Mouse (Mus musculus) heart, embryonic 14.5 days (tissue): Measurements from ENCODE around the gene Vps8. TPM values are rescaled to one million over a fixed set of nuclear protein-coding genes. Genes with fewer than 3 reads are reported as not detected.

ENCODE experiments used
- ATAC-seq: fragments of 200-750 bp; cut with Nextera tagmentation; 2 replicates; pipeline ENCODE4 v1.8.0; 2017; ENCODE audit warnings: low read depth, moderate TSS enrichment; ENCODE audit not compliant: insufficient number of reproducible peaks, insufficient read depth, low FRiP score
- H3K27ac ChIP-seq, 2 experiments: fragments of 200-500 bp in 1 of 2; fragments of 300-500 bp in 1 of 2; sonication (generic) in 1 of 2; replicated peaks in 1 of 2; 2 replicates each; pipeline ENCODE4 v1.5.1; 2012 to 2014; ENCODE audit warnings: low read depth in 2 of 2, low read length in 2 of 2, control low read depth in 1 of 2, mild to moderate bottlenecking in 1 of 2, mixed read lengths in 1 of 2; ENCODE audit not compliant: control insufficient read depth in 1 of 2, insufficient read depth in 1 of 2
- H3K27me3 ChIP-seq: fragments of 300-500 bp; sonication (generic); 2 replicates; pipeline ENCODE4 v1.6.1; 2014; ENCODE audit warnings: mild to moderate bottlenecking, low read length, control low read depth; ENCODE audit not compliant: control insufficient read depth, insufficient read depth
- H3K36me3 ChIP-seq: fragments of 300-500 bp; sonication (generic); 2 replicates; pipeline ENCODE4 v1.6.1; 2014; ENCODE audit warnings: mild to moderate bottlenecking, control low read depth, low read length, mixed read lengths; ENCODE audit not compliant: control insufficient read depth, insufficient read depth
- H3K4me1 ChIP-seq, 2 experiments: fragments of 200-500 bp in 1 of 2; fragments of 300-500 bp in 1 of 2; sonication (generic) in 1 of 2; 2 replicates each; pipeline ENCODE4 v1.6.1; 2012 to 2014; ENCODE audit warnings: low read length in 2 of 2, control low read depth in 1 of 2, mixed read lengths in 1 of 2; ENCODE audit not compliant: control insufficient read depth in 2 of 2, insufficient read depth in 2 of 2
- H3K4me2 ChIP-seq: fragments of 300-500 bp; sonication (generic); 2 replicates; pipeline ENCODE4 v1.6.1; 2014; ENCODE audit warnings: mild to moderate bottlenecking, low read length
- H3K4me3 ChIP-seq, 2 experiments: fragments of 200-500 bp in 1 of 2; fragments of 300-500 bp in 1 of 2; sonication (generic) in 1 of 2; 2 replicates each; pipeline ENCODE4 v1.5.1; 2012 to 2014; ENCODE audit warnings: low read length in 2 of 2, mild to moderate bottlenecking in 2 of 2, control low read depth in 1 of 2, low read depth in 1 of 2, moderate library complexity in 1 of 2; ENCODE audit not compliant: control insufficient read depth in 1 of 2, insufficient read depth in 1 of 2
- H3K9ac ChIP-seq: fragments of 300-500 bp; sonication (generic); 2 replicates; pipeline ENCODE4 v1.6.1; 2014; ENCODE audit warnings: mild to moderate bottlenecking, low read length
- H3K9me3 ChIP-seq: fragments of 300-500 bp; sonication (generic); 2 replicates; pipeline ENCODE4 v1.6.1; 2016; ENCODE audit warnings: low read length, control low read depth; ENCODE audit not compliant: control insufficient read depth
- WGBS: fragments of 180-500 bp; shearing (Covaris S2); extraction: QIAGEN DNeasy Blood & Tissue Kit; methylation state at CpG from one replicate; pipeline ENCODE4 v1.1.7; 2014; 5-methylcytosine and 5-hydroxymethylcytosine counted together
- polyA plus RNA-seq: library from polyadenylated mRNA; unstranded; fragments of >200 nt; fragmentation: Nextera tagmentation; extraction: Ambion mirVana; gene quantifications from 2 replicates; pipeline ENCODE4 v1.2.1, GENCODE M21; 2014

Vps8 gene
- polyA plus RNA-seq, 1 experiment from 2014 or later = 27.7 TPM

- H3K4me2 ChIP-seq = no peak overlapping the region
- 64% methylated on average over 5 of the region's 5 CpGs for WGBS
- no peak overlapping the region for H3K4me3 ChIP-seq
- no peak for ATAC-seq
- H3K27ac ChIP-seq = peak overlapping the region; percentile 76 to 84
- H3K27me3 ChIP-seq = no peaks in the 10 kb centered on the region
- H3K9ac ChIP-seq = no peak overlapping the region
- H3K36me3 ChIP-seq = no peaks in the 10 kb centered on the region
- H3K4me1 ChIP-seq = peaks cover 17 to 24% of the 10 kb centered on the region in 2 experiments
- no peaks in the 10 kb centered on the region for H3K9me3 ChIP-seq
Measured at GRCm38 (mm10) chr16:21607651-21608040, 184.7 kb downstream of the Vps8 start.

- no peaks in the 10 kb centered on the region for H3K27me3 ChIP-seq
- ATAC-seq = peak; percentile 81
- H3K4me2 ChIP-seq = no peak overlapping the region
- WGBS = 30% methylated on average over 10 of the region's 10 CpGs
- H3K9me3 ChIP-seq = no peaks in the 10 kb centered on the region
- H3K4me1 ChIP-seq = peaks cover 17 to 24% of the 10 kb centered on the region in 2 experiments
- no peak overlapping the region; the same call in 1 of the 2 replicates for H3K9ac ChIP-seq
- peak overlapping the region; percentile 76 to 84 for H3K27ac ChIP-seq
- no peaks in the 10 kb centered on the region for H3K36me3 ChIP-seq
- no peak overlapping the region for H3K4me3 ChIP-seq
Measured at GRCm38 (mm10) chr16:21608176-21608865, 185.4 kb downstream of the Vps8 start.

GRCm38 (mm10) chr16:21610473-21610872, 187.6 kb downstream of the Vps8 start:
- Histone ChIP-seq H3K27ac (no peak overlapping the region), H3K36me3 (no peaks in the 10 kb centered on the region), H3K27me3 (no peaks in the 10 kb centered on the region), H3K9ac (no peak overlapping the region), H3K4me1 (peaks cover 17 to 24% of the 10 kb centered on the region in 2 experiments), H3K9me3 (no peaks in the 10 kb centered on the region), H3K4me2 (no peak overlapping the region), H3K4me3 (no peak overlapping the region)
- 87% methylated on average over 4 of the region's 4 CpGs for WGBS
- ATAC-seq = no peak

GRCm38 (mm10) chr16:21615802-21616201, 192.9 kb downstream of the Vps8 start:
- peaks cover 4% of the 10 kb centered on the region; the same call in 1 of the 2 replicates for H3K9me3 ChIP-seq
- H3K4me1 ChIP-seq = peaks cover 0 to 10% of the 10 kb centered on the region in 2 experiments; a peak in 1 of 4 replicates
- no peaks in the 10 kb centered on the region for H3K27me3 ChIP-seq
- ATAC-seq = no peak
- WGBS = 67% methylated on average over 7 of the region's 7 CpGs
- no peaks in the 10 kb centered on the region for H3K36me3 ChIP-seq
- no peak overlapping the region for H3K4me2 ChIP-seq
- H3K27ac ChIP-seq = no peak overlapping the region
- H3K9ac ChIP-seq = no peak overlapping the region
- no peak overlapping the region for H3K4me3 ChIP-seq

GRCm38 (mm10) chr16:21620630-21621029, 197.7 kb downstream of the Vps8 start:
- Histone ChIP-seq H3K9ac (no peak overlapping the region), H3K27me3 (no peaks in the 10 kb centered on the region), H3K4me2 (no peak overlapping the region), H3K27ac (no peak overlapping the region), H3K4me1 (peaks cover 0 to 10% of the 10 kb centered on the region in 2 experiments; a peak in 1 of 4 replicates), H3K36me3 (no peaks in the 10 kb centered on the region), H3K4me3 (no peak overlapping the region), H3K9me3 (peaks cover 4% of the 10 kb centered on the region; the same call in 1 of the 2 replicates)
- WGBS = 67% methylated on average over 2 of the region's 2 CpGs
- no peak for ATAC-seq

- Histone ChIP-seq H3K4me3 (no peak overlapping the region), H3K36me3 (no peaks in the 10 kb centered on the region), H3K4me1 (peaks cover 0 to 9% of the 10 kb centered on the region in 2 experiments; a peak in 3 of 4 replicates), H3K27me3 (no peaks in the 10 kb centered on the region), H3K27ac (no peak overlapping the region), H3K9me3 (no peaks in the 10 kb centered on the region), H3K9ac (no peak overlapping the region), H3K4me2 (no peak overlapping the region)
- ATAC-seq = no peak
- 80% methylated on average over 6 of the region's 6 CpGs for WGBS
Measured at GRCm38 (mm10) chr16:21625784-21626634, 203.1 kb downstream of the Vps8 start.

GRCm38 (mm10) chr16:21627248-21627647, 204.3 kb downstream of the Vps8 start:
- Histone ChIP-seq H3K27me3 (no peaks in the 10 kb centered on the region), H3K36me3 (no peaks in the 10 kb centered on the region), H3K27ac (no peak overlapping the region), H3K9ac (no peak overlapping the region), H3K4me3 (no peak overlapping the region), H3K4me1 (peaks cover 0 to 9% of the 10 kb centered on the region in 2 experiments; a peak in 3 of 4 replicates), H3K9me3 (no peaks in the 10 kb centered on the region), H3K4me2 (no peak overlapping the region)
- ATAC-seq = no peak
- 83% methylated on average over 6 of the region's 6 CpGs for WGBS
